Mouse (Mus musculus): ENCODE measurements around the gene Tekt3.

DNA sequence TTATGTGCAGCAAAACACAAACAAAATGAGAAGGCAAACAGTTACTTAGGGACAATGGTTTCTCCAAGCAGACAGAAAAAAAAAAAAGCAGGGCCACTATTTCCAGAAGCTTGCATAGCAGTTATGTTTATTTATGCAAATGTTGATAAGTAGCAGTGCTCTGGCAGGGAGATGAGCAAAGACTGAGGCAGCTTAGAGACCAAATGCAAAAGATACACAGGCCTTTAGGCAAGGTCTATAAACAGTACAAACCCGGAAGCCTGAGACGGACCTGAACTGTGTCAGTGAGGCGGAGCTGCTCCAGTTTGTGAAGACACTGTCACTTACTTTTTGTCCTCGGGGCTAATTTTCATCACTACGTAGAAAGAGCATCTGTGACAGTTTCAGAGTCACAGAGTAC is 32.1 kb downstream of the Tekt3 start:
- TF ChIP-seq CTCF (IDR thresholded peaks at IDR 0.05; ENCODE audit: extremely low read depth, insufficient read length, insufficient replicate concordance, low read depth, low read length) = no peak
- TF ChIP-seq POLR2A (IDR thresholded peaks at IDR 0.05; ENCODE audit: low read depth, low read length) = no peak
